Mouse (Mus musculus) megakaryocyte-erythroid progenitor cell, adult 5-6 weeks (primary cell): Measurements from ENCODE around the gene Mecom. TPM values are rescaled to one million over a fixed set of nuclear protein-coding genes. Genes with fewer than 3 reads are reported as not detected.
A peak's percentile ranks its signal among the peaks of the same experiment; 100 is the strongest.
"Not testable (repeated sequence)": the region's sequence is repeated elsewhere in the genome, so short reads cannot be mapped to it uniquely, and the experiment has no call there.

ENCODE experiments used
- ATAC-seq: replicated peaks from 2 replicates; pipeline ENCODE4 v1.8.0; 2016; ENCODE audit warnings: mild to moderate bottlenecking, inconsistent platforms; ENCODE audit not compliant: severe bottlenecking, poor library complexity, low FRiP score, low TSS enrichment
- total RNA-seq, 2 experiments: library from RNA; stranded (forward) in 1 of 2; stranded (reverse) in 1 of 2; fragments of 200-1000, 215-1000 nt in 1 of 2; fragments of >200 nt in 1 of 2; fragmentation: Nextera tagmentation in 1 of 2; gene quantifications; 2 replicates each; pipeline ENCODE4 v1.2.3; 2014 to 2017

Mecom gene
- total RNA-seq (2014; fragmentation: Nextera tagmentation) (1.5 TPM in 1 of 2 replicates, not detected in the other), total RNA-seq (2017) (6.5 and 8.8 TPM in 2 replicates)

- ATAC-seq: no peak
These were observed at the start of gene Mecom for GRCm38 (mm10) chr3:30547908-30548307. Mecom (minus strand) TSS chr3:30548008.

DNA sequence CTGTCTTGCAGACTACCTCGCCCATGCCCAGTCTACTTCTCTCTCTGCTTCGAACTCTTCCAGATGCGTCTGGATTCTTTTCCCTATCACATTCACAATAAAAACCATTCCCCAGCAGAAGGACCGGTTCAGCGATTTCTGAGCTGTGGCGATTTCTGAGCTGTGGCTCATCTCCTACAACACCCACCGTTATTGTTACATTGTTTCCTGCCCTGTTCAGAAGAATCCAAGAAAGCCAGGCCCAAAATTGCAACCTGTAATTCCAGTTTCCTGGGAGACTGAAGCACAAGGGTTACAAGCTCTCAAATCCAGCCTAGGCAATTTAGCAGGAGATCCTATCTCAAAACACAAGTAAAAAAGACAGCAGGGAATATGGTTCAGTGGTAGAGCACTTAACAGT is 49.5 kb upstream of the Mecom start:
- ATAC-seq: no peak

DNA sequence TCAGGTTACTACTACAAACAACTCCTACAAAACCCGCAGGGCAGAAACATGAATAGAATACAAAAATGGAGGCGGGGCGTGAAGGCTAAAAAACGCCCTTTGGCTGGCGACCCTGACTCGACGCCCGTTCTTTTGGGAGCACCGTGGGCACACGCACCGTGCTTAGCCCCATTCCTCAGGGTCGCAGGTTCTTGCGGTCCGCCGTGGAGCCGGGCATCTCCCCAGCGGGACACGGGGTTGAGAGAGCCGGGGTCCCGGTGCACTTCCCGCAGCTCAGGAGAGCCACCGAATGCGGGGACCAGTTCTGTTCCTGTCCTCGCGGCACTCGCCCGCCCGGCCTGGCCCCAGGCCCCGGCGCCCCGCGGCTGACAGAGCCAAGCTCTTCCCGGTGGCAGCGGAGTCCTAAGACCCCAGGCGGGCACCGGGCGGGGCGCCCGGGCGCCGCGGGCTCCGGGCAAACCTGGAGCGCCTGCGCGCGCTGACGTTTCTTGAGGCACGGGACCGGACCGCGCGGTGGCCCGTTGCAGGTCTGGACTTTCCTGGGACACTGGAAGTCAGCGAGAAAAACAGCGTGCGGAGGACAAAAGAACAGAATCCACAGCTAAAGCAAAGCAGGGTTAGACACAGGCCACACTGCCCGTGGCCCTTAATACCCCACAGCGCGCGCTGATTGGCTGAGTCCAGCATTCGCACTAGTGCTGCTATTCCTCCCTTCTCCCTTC is 47.5 kb upstream of the Mecom start:
- 0 out of 2 replicates have a peak, but pooled peaks have one; percentile 28 for ATAC-seq

DNA sequence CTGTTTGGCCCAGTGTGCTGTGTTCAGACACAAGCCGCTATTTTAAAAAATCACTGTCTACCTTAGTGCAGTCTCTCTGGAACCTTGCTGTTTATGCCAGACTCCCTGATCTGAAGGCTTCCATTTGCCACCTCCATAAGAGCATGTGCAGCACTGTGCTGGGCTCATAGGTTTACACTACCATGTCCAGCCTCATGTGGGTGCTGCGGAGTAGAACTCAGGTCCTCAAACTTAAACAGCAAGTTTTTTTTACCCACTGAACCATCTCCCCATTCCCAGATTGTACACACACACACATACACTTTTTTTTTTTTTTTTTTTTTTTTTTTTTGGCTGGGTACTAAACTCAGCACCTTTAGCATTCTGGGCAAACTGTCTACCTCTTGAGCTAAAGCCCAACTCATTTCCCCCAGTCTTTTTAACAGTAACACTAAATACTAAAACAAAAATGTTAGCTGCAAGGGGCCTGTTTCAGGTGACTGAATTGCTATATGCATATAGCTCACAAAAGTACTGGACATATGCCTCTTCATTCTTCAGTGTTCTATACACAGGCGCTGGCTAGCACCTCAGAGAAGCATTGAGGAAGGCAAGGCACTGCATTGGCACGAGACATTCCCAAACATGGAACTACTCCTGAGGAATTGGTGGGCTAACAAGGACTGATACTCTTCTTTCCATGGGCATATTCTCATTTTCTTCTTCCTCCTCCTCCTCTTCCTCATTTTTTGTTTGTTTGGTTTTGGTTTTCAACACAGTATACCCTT is 46.1 kb upstream of the Mecom start:
- peak; percentile 82 for ATAC-seq

DNA sequence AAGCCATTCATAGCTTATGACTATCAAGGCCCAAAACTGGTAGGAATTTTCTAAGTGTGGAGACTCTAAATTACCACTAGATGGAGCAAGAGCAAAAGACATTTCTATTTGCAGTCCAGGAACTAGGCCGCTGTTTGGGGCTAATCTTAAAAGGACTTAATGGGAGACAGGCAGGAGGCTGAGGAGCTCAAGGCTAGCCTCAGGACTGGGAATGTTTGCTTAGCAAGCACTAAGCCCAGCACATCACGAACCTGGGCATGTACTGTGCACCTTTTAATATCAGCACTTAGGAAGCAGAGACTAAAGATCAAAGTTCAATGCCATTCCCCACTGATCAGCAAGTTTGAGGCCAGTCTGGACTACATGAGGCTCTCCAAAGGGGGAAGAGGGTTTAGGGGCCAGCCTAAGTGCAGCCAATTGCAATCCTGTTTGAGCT is 44.6 kb upstream of the Mecom start:
- ATAC-seq: peak; percentile 75

DNA sequence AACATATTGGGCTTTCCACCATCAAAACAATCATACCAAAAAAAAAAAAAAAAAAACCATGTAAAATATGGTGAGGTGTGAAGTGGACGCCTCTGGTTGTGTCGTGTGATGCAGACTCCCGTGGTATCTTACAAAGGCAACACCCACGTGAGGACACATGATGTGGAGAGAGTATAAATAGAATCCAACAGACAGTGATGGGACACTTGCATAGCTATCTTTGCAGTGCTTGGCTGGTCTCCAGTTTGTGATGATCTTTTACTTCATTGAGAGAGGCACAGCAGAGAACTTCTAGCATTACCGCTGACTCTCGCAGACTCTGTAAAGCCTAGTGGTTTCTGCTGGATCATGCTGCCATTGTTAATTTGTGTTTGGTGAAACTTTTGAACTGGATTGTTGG is 41.1 kb upstream of the Mecom start:
- ATAC-seq: no peak

GRCm38 (mm10) chr3:30573549-30573948 is 25.7 kb upstream of the Mecom start:
- no peak for ATAC-seq

DNA sequence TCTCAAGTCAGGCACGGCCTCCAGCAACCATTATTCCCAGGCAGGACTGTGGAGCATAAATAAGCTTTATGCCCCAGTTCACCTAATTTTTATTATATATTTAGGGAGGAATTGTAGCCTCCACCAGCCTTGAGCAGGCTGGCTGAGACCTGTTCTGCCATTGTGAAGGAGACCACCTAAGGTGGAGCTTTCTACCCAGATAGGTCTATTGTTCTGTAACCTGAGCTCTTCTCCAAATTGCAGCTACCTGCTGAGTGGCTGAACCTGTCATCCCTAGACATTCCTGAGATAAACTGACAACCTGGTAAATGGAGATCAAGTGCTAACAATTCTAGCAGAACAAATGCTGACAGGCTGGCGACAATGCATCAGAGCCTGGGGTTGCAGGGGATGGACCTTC is 18.5 kb upstream of the Mecom start:
- not testable (repeated sequence) for ATAC-seq

DNA sequence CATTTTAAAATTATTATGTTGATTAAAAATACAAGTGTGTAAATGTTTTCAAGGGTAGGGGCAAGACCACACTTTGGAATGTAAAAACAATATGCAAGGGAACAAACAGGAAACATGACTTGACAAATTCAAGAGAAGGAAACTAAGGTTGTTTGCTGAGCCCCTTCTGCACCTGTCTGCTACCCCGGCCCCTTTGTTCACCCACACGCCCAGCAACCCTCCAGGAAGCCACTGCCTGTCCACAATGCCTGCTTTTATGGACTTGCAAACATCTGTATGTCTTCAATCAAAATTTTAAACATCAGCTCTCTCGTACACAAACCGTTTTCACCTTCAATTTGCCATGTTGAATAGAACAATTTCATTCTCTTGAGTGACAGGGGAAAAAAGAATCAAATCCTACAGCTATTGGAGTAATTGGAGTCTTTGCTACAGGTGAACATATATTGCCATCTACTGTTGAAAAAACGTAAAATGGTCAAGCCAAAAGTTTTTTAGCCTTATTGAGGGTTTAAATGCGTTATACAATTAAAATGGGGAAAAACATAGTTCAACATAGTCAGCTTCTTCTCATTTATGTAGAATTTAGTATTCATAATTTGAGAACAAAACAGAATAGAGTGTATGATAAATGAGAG is 13.0 kb upstream of the Mecom start:
- no peak for ATAC-seq

DNA sequence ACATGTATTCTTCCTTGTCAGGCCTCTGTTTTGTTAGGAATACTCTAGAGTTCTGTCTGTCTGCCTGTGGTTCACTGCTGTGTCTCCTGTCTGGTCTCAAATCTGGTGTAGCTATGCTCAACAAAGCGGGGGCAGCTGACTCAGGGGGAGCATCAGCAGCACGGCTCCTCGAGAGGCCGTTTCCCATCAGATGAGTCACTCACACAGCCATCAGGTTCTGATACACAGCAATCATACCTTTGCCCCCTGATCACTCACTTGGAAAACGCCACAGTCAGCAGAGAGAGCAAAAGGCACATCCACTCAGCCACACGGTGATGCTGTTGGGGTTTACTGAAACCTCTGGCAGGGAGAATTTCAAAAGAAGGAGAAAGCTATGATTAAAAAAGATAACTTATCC is 5.9 kb upstream of the Mecom start:
- no peak for ATAC-seq

GRCm38 (mm10) chr3:30550218-30550617 is 2.4 kb upstream of the Mecom start:
- no peak for ATAC-seq

GRCm38 (mm10) chr3:30548928-30549327 is 1.1 kb upstream of the Mecom start:
- no peak for ATAC-seq

- no peak for ATAC-seq
These were observed 908 bp downstream of the Mecom start for GRCm38 (mm10) chr3:30546831-30547369.

GRCm38 (mm10) chr3:30546366-30546765 is 1.4 kb downstream of the Mecom start:
- ATAC-seq: no peak

DNA sequence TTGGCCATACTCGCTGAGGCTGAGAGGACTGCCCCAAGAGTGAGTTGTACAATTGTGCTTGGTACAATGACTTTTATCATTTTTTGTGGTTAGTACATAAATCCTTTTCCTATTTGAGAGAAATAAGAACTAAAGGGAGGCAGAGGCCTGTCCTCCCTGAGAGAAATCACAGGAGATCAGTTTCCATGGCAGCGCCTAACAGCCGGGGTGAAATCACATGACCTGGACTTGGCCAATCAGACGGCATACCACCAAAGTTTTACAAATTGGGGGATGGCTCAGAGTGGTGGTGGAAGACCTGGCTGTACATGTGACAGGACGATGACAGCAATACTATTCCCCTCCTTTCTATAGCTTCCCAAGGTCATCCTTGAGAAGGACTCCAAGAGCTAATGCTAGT is 2.6 kb downstream of the Mecom start:
- no peak for ATAC-seq

GRCm38 (mm10) chr3:30544305-30544704 is 3.5 kb downstream of the Mecom start:
- ATAC-seq: no peak

GRCm38 (mm10) chr3:30535821-30536220 is 12.0 kb downstream of the Mecom start:
- no peak for ATAC-seq

- ATAC-seq: not testable (repeated sequence)
These were observed 27.1 kb downstream of the Mecom start for GRCm38 (mm10) chr3:30520751-30521150.

- no peak for ATAC-seq
These were observed 28.4 kb downstream of the Mecom start for GRCm38 (mm10) chr3:30519425-30519824.

DNA sequence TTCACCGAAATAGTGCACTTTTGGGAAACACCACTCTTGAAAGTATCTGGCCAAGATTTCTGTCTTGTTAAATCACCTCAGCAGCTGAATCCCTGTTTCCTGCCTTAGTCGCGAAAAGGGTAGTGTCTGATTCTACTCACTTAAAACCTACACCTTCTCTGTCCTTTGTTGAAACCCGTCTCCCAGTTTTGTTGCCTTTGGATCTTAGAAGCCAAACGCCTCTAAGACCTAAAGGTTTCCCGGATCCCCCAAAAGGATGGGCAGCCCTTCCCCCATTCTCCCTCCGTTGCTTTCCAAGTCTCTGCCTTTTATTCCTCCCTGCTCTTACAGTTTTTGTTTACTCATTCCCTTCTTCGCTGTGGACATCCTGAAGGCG is 32.0 kb downstream of the Mecom start:
- no peak for ATAC-seq
